Comparison of ENCODE assay signal across 11 mouse cellular contexts in the genomic region with DNA sequence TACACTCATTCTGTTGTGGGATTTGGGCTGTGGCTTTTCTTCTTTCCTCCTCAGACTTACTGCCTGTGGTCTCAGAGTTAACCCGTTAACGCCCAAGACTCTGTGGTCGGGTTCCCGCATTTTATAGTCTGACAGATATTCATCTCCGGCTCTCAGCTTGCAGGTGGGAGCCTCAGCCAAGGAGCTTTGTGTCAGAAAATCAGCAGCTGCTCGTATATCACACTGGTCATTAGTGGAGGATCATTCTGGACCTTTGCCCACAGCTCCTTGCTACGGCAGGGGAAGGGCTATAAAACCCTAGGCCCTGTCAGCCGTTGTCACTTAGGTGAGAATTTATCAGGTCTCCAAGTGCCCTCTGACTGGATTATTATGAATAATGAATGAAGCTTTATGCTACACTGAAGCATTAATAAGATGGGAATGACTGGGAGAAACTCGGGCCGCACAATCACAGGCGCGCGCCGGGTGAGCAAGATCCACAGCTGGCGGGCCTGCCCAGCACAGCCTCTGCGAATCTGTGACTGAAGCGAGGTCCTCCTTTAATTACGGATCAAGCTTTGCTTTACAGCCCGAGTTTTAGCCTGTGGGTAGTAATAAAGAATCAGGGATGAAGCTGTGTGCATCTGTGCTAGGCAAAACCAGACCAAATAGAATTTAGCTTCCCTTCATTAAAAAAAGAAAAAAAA.
DNase-seq lines count a peak whose midpoint lies in the region; ATAC-seq and TF ChIP-seq lines count a peak whose summit lies in the region.
"Had no signal": no experiment of that assay in that cellular context is flagged by ENCODE, and none has a peak within 500 bp of the region (broad histone marks: within the 10 kb centered on the region; RNA-seq: fewer than 3 reads in every experiment).

No protein-coding gene starts in this region.

- no peak overlapping the region for H3K9ac ChIP-seq in ES-E14 (ENCODE audit: insufficient read depth, low read depth, low read length, poor library complexity, severe bottlenecking)
- H3K9ac ChIP-seq in forebrain, embryonic 16.5 days (replicated peaks; ENCODE audit: low read depth, low read length) = 0 out of 2 replicates have a peak overlapping the region, but pooled peaks have one; percentile 32
- 0 out of 2 replicates have a peak overlapping the region, but pooled peaks have one; percentile 15 for H3K9ac ChIP-seq in midbrain, embryonic 12.5 days (replicated peaks)
- H3K9ac ChIP-seq: embryonic facial prominence, embryonic 12.5 days had no signal

- no peaks in the 10 kb centered on the region for H3K27me3 ChIP-seq in heart, embryonic 10.5 days (ENCODE audit: insufficient read depth, poor library complexity, severe bottlenecking)
- no peaks in the 10 kb centered on the region for H3K27me3 ChIP-seq in forebrain, embryonic 16.5 days (replicated peaks; ENCODE audit: control insufficient read depth, insufficient read depth, low read length)
- H3K27me3 ChIP-seq in midbrain, embryonic 12.5 days = no peaks in the 10 kb centered on the region
- H3K27me3 ChIP-seq: embryonic facial prominence, embryonic 12.5 days had no signal

- H3K27ac ChIP-seq in heart, embryonic 10.5 days = no peak overlapping the region
- H3K27ac ChIP-seq in ES-E14 (ENCODE audit: insufficient read depth, low read depth, low read length, poor library complexity, severe bottlenecking) = no peak overlapping the region
- peak overlapping the region; percentile 41; the same call in 1 of the 2 replicates for H3K27ac ChIP-seq in forebrain, embryonic 16.5 days (ENCODE audit: low read length)
- H3K27ac ChIP-seq in midbrain, embryonic 12.5 days (replicated peaks) = peak overlapping the region; percentile 80
- H3K27ac ChIP-seq: embryonic facial prominence, embryonic 12.5 days had no signal

- no peaks in the 10 kb centered on the region for H3K9me3 ChIP-seq in heart, embryonic 10.5 days
- no peaks in the 10 kb centered on the region for H3K9me3 ChIP-seq in ES-E14 (ENCODE audit: control insufficient read depth, insufficient read depth, low read depth, low read length)
- no peaks in the 10 kb centered on the region for H3K9me3 ChIP-seq in forebrain, embryonic 16.5 days (ENCODE audit: control insufficient read depth, low read length)
- no peaks in the 10 kb centered on the region for H3K9me3 ChIP-seq in midbrain, embryonic 12.5 days
- H3K9me3 ChIP-seq: embryonic facial prominence, embryonic 12.5 days; G1E had no signal

- peak overlapping the region; percentile 46 for H3K4me2 ChIP-seq in forebrain, embryonic 16.5 days (ENCODE audit: low read length)
- H3K4me2 ChIP-seq in midbrain, embryonic 12.5 days (replicated peaks) = peak overlapping the region; percentile 28
- H3K4me2 ChIP-seq: embryonic facial prominence, embryonic 12.5 days had no signal

- H3K4me1 ChIP-seq in heart, embryonic 10.5 days = no peaks in the 10 kb centered on the region
- no peaks in the 10 kb centered on the region for H3K4me1 ChIP-seq in ES-E14 (ENCODE audit: control insufficient read depth in 2 of 2, insufficient read depth in 2 of 2, low read length in 2 of 2, poor library complexity in 1 of 2)
- peaks cover 9% of the 10 kb centered on the region for H3K4me1 ChIP-seq in forebrain, embryonic 16.5 days (replicated peaks; ENCODE audit: control insufficient read depth, insufficient read depth, low read length)
- H3K4me1 ChIP-seq in midbrain, embryonic 12.5 days = peaks cover 13% of the 10 kb centered on the region
- H3K4me1 ChIP-seq: embryonic facial prominence, embryonic 12.5 days had no signal

- DNase-seq in heart, adult 11 months = peak; percentile 31
- DNase-seq in heart, embryonic 10.5 days (ENCODE audit: low spot score) = no peak
- DNase-seq in ES-E14 (ENCODE audit: low read depth, low spot score) = no peak
- DNase-seq in urinary bladder, postnatal 25 days (ENCODE audit: low spot score) = no peak
- DNase-seq in cerebellum, postnatal 36 days = no peak
- DNase-seq: layer of hippocampus, postnatal 36 days had no signal

- H3K36me3 ChIP-seq in heart, embryonic 10.5 days = no peaks in the 10 kb centered on the region
- H3K36me3 ChIP-seq in ES-E14 (ENCODE audit: control insufficient read depth, insufficient read depth, low read length, poor library complexity, severe bottlenecking) = no peaks in the 10 kb centered on the region
- no peaks in the 10 kb centered on the region for H3K36me3 ChIP-seq in forebrain, embryonic 16.5 days (ENCODE audit: control insufficient read depth, insufficient read depth)
- H3K36me3 ChIP-seq in midbrain, embryonic 12.5 days = no peaks in the 10 kb centered on the region
- H3K36me3 ChIP-seq: embryonic facial prominence, embryonic 12.5 days; G1E had no signal

- ATAC-seq in forebrain, embryonic 16.5 days = peak; percentile 79
- peak; percentile 90 for ATAC-seq in midbrain, embryonic 12.5 days (ENCODE audit: low FRiP score, low read depth)
- no peak for ATAC-seq in megakaryocyte progenitor cell, adult 5-6 weeks (replicated peaks; ENCODE audit: poor library complexity)

- H3K4me3 ChIP-seq in heart, embryonic 10.5 days = no peak overlapping the region
- H3K4me3 ChIP-seq in ES-E14 (ENCODE audit: insufficient read depth in 1 of 2, low read depth in 1 of 2, low read length in 2 of 2, poor library complexity in 1 of 2, severe bottlenecking in 1 of 2) = peak overlapping the region in 1 of 2 experiments; percentile 51; a peak in 2 of 4 replicates
- peak overlapping the region; percentile 20; the same call in 1 of the 2 replicates for H3K4me3 ChIP-seq in forebrain, embryonic 16.5 days (replicated peaks; ENCODE audit: low read length)
- 0 out of 2 replicates have a peak overlapping the region, but pooled peaks have one; percentile 3 for H3K4me3 ChIP-seq in midbrain, embryonic 12.5 days
- H3K4me3 ChIP-seq: embryonic facial prominence, embryonic 12.5 days had no signal

- in situ Hi-C loops in ES-E14 (cut with MboI; ENCODE audit: low sequenced_read_pairs in 2 of 2, unreplicated experiment in 2 of 2) = no loop called here

- WGBS in heart, embryonic 10.5 days = 68% methylated on average over 19 of the region's 19 CpGs
- WGBS in forebrain, embryonic 16.5 days = 16% methylated on average over 19 of the region's 19 CpGs
- whole genome bisulfite sequencing in midbrain, embryonic 12.5 days = 46% methylated on average over 19 of the region's 19 CpGs

TF ChIP-seq in ES-E14, 5 proteins besides CTCF, POLR2A, EP300 and RAD21:
- 0 out of 2 replicates have a peak, but pooled peaks have one; percentile 9 for TF ChIP-seq ZNF384 (IDR thresholded peaks at IDR 0.05; ENCODE audit: low read depth, low read length)
- TF ChIP-seq HCFC1 (IDR thresholded peaks at IDR 0.05; ENCODE audit: borderline replicate concordance, insufficient read depth, low read length) = no peak
- TF ChIP-seq ZC3H11A (IDR thresholded peaks at IDR 0.05; ENCODE audit: borderline replicate concordance, low read depth, low read length) = 0 out of 2 replicates have a peak, but pooled peaks have one; percentile 3
- TF ChIP-seq CHD2 (IDR thresholded peaks at IDR 0.05; ENCODE audit: low read depth, low read length) = no peak
- TF ChIP-seq MAFK (IDR thresholded peaks at IDR 0.05; ENCODE audit: insufficient read depth, low read depth, low read length) = no peak
TF ChIP-seq in ES-E14: peak in this region for 2.

Comparison
In these comparisons a context has a peak if more than half of its experiments do, and no peak if none do; other contexts are left out.
1. H3K27ac ChIP-seq: peak in forebrain, embryonic 16.5 days (single experiment) and midbrain, embryonic 12.5 days (single experiment); none in heart, embryonic 10.5 days (single experiment) and ES-E14 (single experiment).